Mouse (Mus musculus) lung, postnatal 0 days (tissue): Measurements from ENCODE around the gene Rplp1.

Source experiments
- CTCF ChIP-seq: IDR thresholded peaks from 2 replicates; pipeline ENCODE4 v1.5.1; 2016; ENCODE audit warnings: antibody characterized with exemption, mild to moderate bottlenecking
- EP300 ChIP-seq: IDR thresholded peaks from 2 replicates; pipeline ENCODE4 v1.6.1; 2016; ENCODE audit warnings: antibody characterized with exemption, mild to moderate bottlenecking, control low read depth

- TF ChIP-seq CTCF (peak; percentile 23), EP300 (no peak)
Measured at GRCm38 (mm10) chr9:61910526-61911256, 3.7 kb downstream of the Rplp1 start.
